Mouse (Mus musculus) forebrain, embryonic 15.5 days (tissue): Measurements from ENCODE around the gene Incenp. TPM values are rescaled to one million over a fixed set of nuclear protein-coding genes. Genes with fewer than 3 reads are reported as not detected.
A peak's percentile ranks its signal among the peaks of the same experiment; 100 is the strongest.
"Not testable (repeated sequence)": the region's sequence is repeated elsewhere in the genome, so short reads cannot be mapped to it uniquely, and the experiment has no call there.

Source experiments
- ATAC-seq: fragments of 200-750 bp; cut with Nextera tagmentation; replicated peaks from 2 replicates; pipeline ENCODE4 v1.8.0; 2017; ENCODE audit warnings: mild to moderate bottlenecking, moderate TSS enrichment, moderate library complexity
- H3K27ac ChIP-seq: fragments of 300-500 bp; sonication (generic); replicated peaks from 2 replicates; pipeline ENCODE4 v1.5.1; 2015; ENCODE audit warnings: mild to moderate bottlenecking, inconsistent platforms
- H3K27me3 ChIP-seq: fragments of 300-500 bp; sonication (generic); 2 replicates; pipeline ENCODE4 v1.6.1; 2015; ENCODE audit warnings: inconsistent platforms
- H3K36me3 ChIP-seq: fragments of 300-500 bp; sonication (generic); 2 replicates; pipeline ENCODE4 v1.6.1; 2015; ENCODE audit warnings: mild to moderate bottlenecking, inconsistent platforms
- H3K4me1 ChIP-seq: fragments of 300-500 bp; sonication (generic); 2 replicates; pipeline ENCODE4 v1.6.1; 2015; ENCODE audit warnings: inconsistent platforms
- H3K4me2 ChIP-seq: fragments of 300-500 bp; sonication (generic); replicated peaks from 2 replicates; pipeline ENCODE4 v1.6.1; 2015; ENCODE audit warnings: mild to moderate bottlenecking, inconsistent platforms
- H3K4me3 ChIP-seq: fragments of 300-500 bp; sonication (generic); 2 replicates; pipeline ENCODE4 v1.5.1; 2015; ENCODE audit warnings: mild to moderate bottlenecking, inconsistent platforms
- H3K9ac ChIP-seq: fragments of 300-500 bp; sonication (generic); replicated peaks from 2 replicates; pipeline ENCODE4 v1.6.1; 2015; ENCODE audit warnings: mild to moderate bottlenecking, inconsistent platforms
- H3K9me3 ChIP-seq: fragments of 300-500 bp; sonication (generic); 2 replicates; pipeline ENCODE4 v1.6.1; 2016; ENCODE audit warnings: inconsistent platforms
- WGBS: fragments of 180-500 bp; shearing (Covaris S2); methylation state at CpG from one replicate; pipeline ENCODE4 v1.1.7; 2015; ENCODE audit warnings: mixed read lengths; 5-methylcytosine and 5-hydroxymethylcytosine counted together
- polyA plus RNA-seq: library from polyadenylated mRNA; unstranded; fragments of >200 nt; fragmentation: Nextera tagmentation; extraction: Ambion mirVana; gene quantifications from 2 replicates; pipeline ENCODE4 v1.2.1, GENCODE M21; 2015

The Incenp gene
- polyA plus RNA-seq, 1 experiment from 2014 or later = 51.9 TPM

- no peaks in the 10 kb centered on the region for H3K27me3 ChIP-seq
- no peak overlapping the region for H3K27ac ChIP-seq
- H3K36me3 ChIP-seq = no peaks in the 10 kb centered on the region
- H3K9me3 ChIP-seq = no peaks in the 10 kb centered on the region
- WGBS = 64% methylated on average over 2 of the region's 2 CpGs
- no peak for ATAC-seq
- no peak overlapping the region for H3K4me2 ChIP-seq
- H3K4me1 ChIP-seq = no peaks in the 10 kb centered on the region
- H3K9ac ChIP-seq = no peak overlapping the region
- no peak overlapping the region for H3K4me3 ChIP-seq
These were observed 34.6 kb upstream of the Incenp start for GRCm38 (mm10) chr19:9933908-9934307.

GRCm38 (mm10) chr19:9931167-9931607 lies 31.8 kb upstream of the Incenp start:
- H3K4me3 ChIP-seq, H3K9me3 ChIP-seq: not testable (repeated sequence)

GRCm38 (mm10) chr19:9928089-9928488 lies 28.7 kb upstream of the Incenp start:
- H3K4me1 ChIP-seq = peaks cover 4% of the 10 kb centered on the region
- H3K36me3 ChIP-seq = no peaks in the 10 kb centered on the region
- WGBS = 83% methylated on average over 9 of the region's 9 CpGs
- no peak overlapping the region for H3K4me3 ChIP-seq
- no peaks in the 10 kb centered on the region for H3K27me3 ChIP-seq
- H3K27ac ChIP-seq = no peak overlapping the region
- no peak for ATAC-seq
- H3K9me3 ChIP-seq = no peaks in the 10 kb centered on the region
- no peak overlapping the region for H3K4me2 ChIP-seq
- H3K9ac ChIP-seq = no peak overlapping the region

More at GRCm38 (mm10) chr19:9931167-9931607, 31.8 kb upstream of the Incenp start:
- WGBS = 77% methylated on average over 2 of the region's 2 CpGs
- H3K27me3 ChIP-seq, H3K9ac ChIP-seq, H3K4me2 ChIP-seq, H3K4me1 ChIP-seq, H3K27ac ChIP-seq, ATAC-seq, H3K36me3 ChIP-seq: not testable (repeated sequence)

GRCm38 (mm10) chr19:9924769-9925272 lies 25.5 kb upstream of the Incenp start:
- Histone ChIP-seq H3K27me3 (no peaks in the 10 kb centered on the region), H3K27ac (no peak overlapping the region), H3K4me1 (peaks cover 19% of the 10 kb centered on the region), H3K4me3 (no peak overlapping the region), H3K36me3 (no peaks in the 10 kb centered on the region), H3K9ac (no peak overlapping the region), H3K4me2 (no peak overlapping the region), H3K9me3 (no peaks in the 10 kb centered on the region)
- 82% methylated on average over 8 of the region's 8 CpGs for WGBS
- no peak for ATAC-seq

- Histone ChIP-seq H3K9me3 (no peaks in the 10 kb centered on the region), H3K4me3 (no peak overlapping the region), H3K27ac (no peak overlapping the region), H3K4me2 (no peak overlapping the region), H3K27me3 (no peaks in the 10 kb centered on the region), H3K4me1 (peaks cover 19% of the 10 kb centered on the region), H3K36me3 (no peaks in the 10 kb centered on the region), H3K9ac (no peak overlapping the region)
- 58% methylated on average over 13 of the region's 13 CpGs for WGBS
- no peak for ATAC-seq
These were observed 24.9 kb upstream of the Incenp start for GRCm38 (mm10) chr19:9924034-9924768.

- H3K4me1 ChIP-seq = peaks cover 19% of the 10 kb centered on the region
- no peaks in the 10 kb centered on the region for H3K36me3 ChIP-seq
- H3K4me2 ChIP-seq = no peak overlapping the region
- no peak overlapping the region for H3K27ac ChIP-seq
- no peak overlapping the region for H3K4me3 ChIP-seq
- H3K9ac ChIP-seq = no peak overlapping the region
- H3K27me3 ChIP-seq = no peaks in the 10 kb centered on the region
- no peak for ATAC-seq
- H3K9me3 ChIP-seq = no peaks in the 10 kb centered on the region
These were observed 23.7 kb upstream of the Incenp start for GRCm38 (mm10) chr19:9923048-9923447.

- Histone ChIP-seq H3K4me3 (no peak overlapping the region), H3K27me3 (no peaks in the 10 kb centered on the region), H3K9ac (no peak overlapping the region), H3K36me3 (no peaks in the 10 kb centered on the region), H3K4me2 (no peak overlapping the region), H3K4me1 (peaks cover 19% of the 10 kb centered on the region), H3K9me3 (no peaks in the 10 kb centered on the region), H3K27ac (peak overlapping the region; percentile 75)
- 14% methylated on average over 2 of the region's 2 CpGs for WGBS
- peak; percentile 86 for ATAC-seq
These were observed 22.9 kb upstream of the Incenp start for GRCm38 (mm10) chr19:9922228-9922627.

- 65% methylated on average over 13 of the region's 13 CpGs for WGBS
These were observed 21.8 kb upstream of the Incenp start for GRCm38 (mm10) chr19:9920835-9921784.

GRCm38 (mm10) chr19:9918176-9918861 lies 19.0 kb upstream of the Incenp start:
- no peak overlapping the region for H3K9ac ChIP-seq
- no peaks in the 10 kb centered on the region for H3K27me3 ChIP-seq
- no peaks in the 10 kb centered on the region for H3K9me3 ChIP-seq
- no peak overlapping the region for H3K27ac ChIP-seq
- no peak for ATAC-seq
- H3K36me3 ChIP-seq = no peaks in the 10 kb centered on the region
- WGBS = 68% methylated on average over 9 of the region's 9 CpGs
- no peak overlapping the region for H3K4me3 ChIP-seq
- no peak overlapping the region for H3K4me2 ChIP-seq
- peaks cover 18% of the 10 kb centered on the region for H3K4me1 ChIP-seq

More at GRCm38 (mm10) chr19:9920835-9921784, 21.8 kb upstream of the Incenp start:
- peaks cover 19% of the 10 kb centered on the region for H3K4me1 ChIP-seq
- H3K9ac ChIP-seq = no peak overlapping the region
- H3K27ac ChIP-seq = no peak overlapping the region; the same call in 1 of the 2 replicates
- ATAC-seq = no peak
- no peaks in the 10 kb centered on the region for H3K9me3 ChIP-seq
- no peaks in the 10 kb centered on the region for H3K27me3 ChIP-seq
- no peak overlapping the region for H3K4me3 ChIP-seq
- H3K4me2 ChIP-seq = no peak overlapping the region
- no peaks in the 10 kb centered on the region for H3K36me3 ChIP-seq

- Histone ChIP-seq H3K4me2 (no peak overlapping the region), H3K36me3 (no peaks in the 10 kb centered on the region), H3K4me1 (peaks cover 13% of the 10 kb centered on the region), H3K9ac (no peak overlapping the region), H3K4me3 (no peak overlapping the region), H3K9me3 (no peaks in the 10 kb centered on the region), H3K27me3 (no peaks in the 10 kb centered on the region), H3K27ac (no peak overlapping the region)
- ATAC-seq = no peak
- WGBS = 90% methylated on average over 3 of the region's 4 CpGs
These were observed 18.4 kb upstream of the Incenp start for GRCm38 (mm10) chr19:9917727-9918126.

- Histone ChIP-seq H3K4me2 (no peak overlapping the region), H3K9ac (no peak overlapping the region), H3K4me1 (0 out of 2 replicates have a peak, but pooled peaks cover 3% of the 10 kb centered on the region), H3K36me3 (no peaks in the 10 kb centered on the region), H3K9me3 (no peaks in the 10 kb centered on the region), H3K4me3 (no peak overlapping the region), H3K27me3 (no peaks in the 10 kb centered on the region), H3K27ac (no peak overlapping the region)
- WGBS = 0% methylated on average over 1 of the region's 1 CpGs
- ATAC-seq = peak; percentile 54; the same call in 1 of the 2 replicates
These were observed 16.6 kb upstream of the Incenp start for GRCm38 (mm10) chr19:9915935-9916334.
